Mouse (Mus musculus): ENCODE results near the gene Sfxn1.

The Sfxn1 gene

DNA sequence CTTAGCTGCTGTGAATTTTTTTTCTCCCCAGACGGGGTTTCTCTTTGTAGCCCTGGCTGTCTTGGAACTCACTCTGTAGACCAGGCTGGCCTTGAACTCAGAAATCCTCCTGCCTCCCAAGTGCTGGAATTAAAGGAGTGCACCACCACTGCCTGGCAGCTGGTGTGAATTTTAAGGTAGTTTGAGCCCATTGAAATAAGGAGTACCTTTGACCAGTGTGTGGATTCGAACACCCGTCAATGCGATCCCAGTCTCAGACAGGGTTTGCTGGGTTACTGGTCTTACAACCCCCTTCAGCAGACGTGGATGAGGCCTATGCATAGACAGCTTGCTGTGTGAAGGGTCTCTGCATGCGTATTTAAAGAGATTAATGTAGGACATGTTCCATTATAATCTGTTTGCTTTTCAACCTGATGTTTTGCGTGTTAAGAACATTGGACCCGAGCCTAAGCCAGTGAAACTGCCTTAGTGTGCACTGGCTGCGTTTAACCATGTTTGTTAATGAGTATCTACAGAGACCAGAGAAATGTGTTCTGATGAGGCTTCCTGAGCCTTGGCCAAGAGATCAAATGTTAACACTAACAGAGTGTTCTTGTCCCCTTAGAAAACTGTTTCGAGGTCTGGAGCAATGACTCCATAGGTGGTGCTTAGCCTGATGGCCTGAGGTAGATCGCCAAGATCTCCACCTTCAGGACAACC lies 5.2 kb downstream of the Sfxn1 start:
- in situ Hi-C loops (cut with MboI; ENCODE audit: unreplicated experiment in 2 of 2): no loop called here

DNA sequence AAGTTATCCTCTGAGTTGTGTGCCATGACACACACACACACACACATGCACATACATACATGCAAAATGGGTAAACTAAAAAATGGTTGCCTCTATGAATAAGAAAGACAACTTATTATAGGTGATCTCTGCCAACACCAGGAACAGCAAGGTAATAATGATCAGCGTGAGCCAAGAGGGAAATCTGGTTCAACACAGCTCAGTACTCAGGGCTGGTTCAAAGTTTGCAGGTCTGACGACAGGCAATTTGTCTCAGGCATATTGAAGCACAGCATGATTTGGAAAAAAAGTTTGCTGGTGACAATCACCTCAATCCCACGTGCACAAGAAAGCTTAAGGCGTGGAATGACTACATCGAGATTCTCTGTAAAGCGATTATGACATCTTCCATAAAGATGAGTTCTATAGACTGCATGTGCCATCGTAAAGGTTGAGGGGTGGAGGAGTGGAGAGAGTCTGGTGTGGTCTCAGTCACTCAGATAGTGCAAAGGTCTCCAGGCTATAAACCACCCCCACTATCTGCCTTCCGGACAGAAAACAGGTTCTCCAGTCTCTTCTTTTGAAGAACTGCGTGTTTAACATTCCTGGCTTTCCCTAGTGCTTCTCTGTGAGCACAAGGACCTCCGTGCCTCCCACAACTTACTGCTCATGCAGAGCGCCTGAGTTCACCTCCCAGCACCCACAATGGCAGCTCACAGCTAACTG lies 6.0 kb downstream of the Sfxn1 start:
- in situ Hi-C loops (cut with MboI; ENCODE audit: unreplicated experiment in 2 of 2): no loop called here

DNA sequence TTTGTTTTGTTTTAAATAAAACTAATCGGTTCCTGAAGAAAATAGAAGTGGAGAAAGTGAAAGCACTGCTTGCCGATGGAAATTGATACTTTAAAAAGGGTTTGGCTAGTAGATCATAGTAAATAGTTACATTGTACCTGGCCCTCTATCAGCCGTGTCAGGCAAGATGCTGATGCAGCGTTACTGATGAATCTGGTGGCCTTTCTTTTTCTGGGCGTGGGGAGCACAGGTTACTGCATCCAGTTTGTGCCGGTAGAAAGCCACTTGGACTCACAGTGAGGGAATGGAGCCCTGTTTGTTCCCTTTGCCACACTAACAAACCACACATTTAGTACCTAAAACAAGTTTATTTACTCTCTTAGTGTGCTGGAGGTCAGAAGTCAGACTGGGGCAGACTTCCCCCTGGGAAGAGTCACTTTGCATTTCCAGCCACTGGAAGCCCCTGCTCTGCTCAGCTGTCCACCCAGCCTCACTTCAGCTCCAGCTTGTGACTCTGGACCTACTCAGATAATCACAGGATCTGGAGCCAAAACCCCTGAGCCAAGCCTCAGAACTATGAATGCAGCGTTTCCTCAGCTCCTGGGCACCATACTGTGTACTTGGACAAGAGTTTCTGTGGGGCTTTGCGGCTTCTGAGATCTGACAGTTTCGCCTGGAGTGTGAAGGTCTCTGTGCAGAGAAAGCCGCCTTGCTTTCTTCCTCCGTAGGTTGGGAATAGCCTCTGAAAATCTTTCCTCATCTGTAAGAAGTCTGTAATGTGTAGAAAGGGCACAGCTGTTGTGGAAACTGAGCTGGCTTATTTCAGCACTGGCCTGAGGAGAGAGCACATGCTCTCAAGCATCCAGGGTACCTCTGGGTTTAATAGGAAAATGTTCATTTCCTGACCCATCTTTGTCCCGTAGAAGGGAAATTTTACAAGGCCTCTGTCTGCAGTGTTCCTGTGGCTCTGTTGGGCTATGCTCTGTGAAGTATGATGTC lies 8.4 kb downstream of the Sfxn1 start:
- in situ Hi-C loops (cut with MboI; ENCODE audit: unreplicated experiment in 2 of 2): no loop called here

DNA sequence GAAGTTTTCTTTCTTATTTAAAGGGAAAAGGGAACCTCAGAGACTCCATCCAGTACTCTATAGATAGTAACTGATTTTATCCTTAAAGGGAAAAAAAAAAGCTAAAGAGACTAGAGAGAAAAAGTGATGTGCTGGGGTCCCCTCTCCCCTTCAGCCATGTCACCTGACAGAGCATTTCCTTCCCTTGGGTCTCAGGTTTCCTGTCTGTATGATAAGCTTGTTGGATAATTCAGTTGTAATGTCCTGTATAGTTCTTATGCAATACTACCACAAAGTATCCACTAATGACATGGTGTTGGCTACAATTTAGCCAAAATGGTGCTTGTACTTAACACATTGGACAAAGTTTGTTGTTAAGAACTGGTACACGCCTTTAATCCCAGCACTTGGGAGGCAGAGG lies 9.1 kb downstream of the Sfxn1 start:
- in situ Hi-C loops (cut with MboI; ENCODE audit: unreplicated experiment in 2 of 2): no loop called here

DNA sequence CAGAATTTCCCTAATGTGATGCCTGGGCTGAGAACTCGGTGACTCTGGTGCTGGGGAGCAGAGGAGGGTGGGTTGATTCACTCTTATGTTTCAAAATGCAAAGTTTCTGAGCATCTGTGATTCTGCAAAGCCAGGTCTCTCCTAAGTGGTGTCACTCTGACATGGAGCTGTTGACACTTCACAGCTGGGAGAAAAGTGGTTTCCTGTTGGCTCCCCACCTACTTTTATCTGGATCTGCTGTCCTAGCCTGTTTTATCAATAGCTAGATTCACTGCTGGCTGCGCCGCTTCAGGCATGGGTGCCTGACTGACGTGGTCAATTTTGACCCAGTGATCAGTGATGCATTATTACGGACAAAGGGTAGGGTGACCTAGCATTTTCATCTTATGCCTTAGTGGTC lies 11.3 kb downstream of the Sfxn1 start:
- in situ Hi-C loops (cut with MboI; ENCODE audit: unreplicated experiment in 2 of 2): no loop called here

DNA sequence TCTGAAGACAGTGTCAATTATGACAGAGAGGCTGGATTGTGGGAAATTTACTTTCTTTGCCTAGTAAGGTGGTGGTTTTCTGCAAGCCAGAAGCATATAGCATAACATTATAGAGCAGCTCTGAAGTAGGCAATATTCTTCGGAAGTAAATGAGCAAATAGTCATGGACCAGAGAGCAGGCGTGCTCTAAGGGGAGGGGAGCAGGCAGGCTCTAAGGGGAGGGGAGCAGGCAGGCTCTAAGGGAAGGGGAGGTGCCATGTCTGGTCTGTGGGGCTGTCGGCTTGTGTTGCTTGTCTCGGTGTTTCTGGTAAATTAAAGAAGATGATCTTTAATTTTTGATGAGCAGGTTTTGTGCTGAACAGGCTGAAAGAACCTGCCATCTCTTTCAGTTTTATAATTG lies 12.5 kb downstream of the Sfxn1 start:
- in situ Hi-C loops (cut with MboI; ENCODE audit: unreplicated experiment in 2 of 2): no loop called here

DNA sequence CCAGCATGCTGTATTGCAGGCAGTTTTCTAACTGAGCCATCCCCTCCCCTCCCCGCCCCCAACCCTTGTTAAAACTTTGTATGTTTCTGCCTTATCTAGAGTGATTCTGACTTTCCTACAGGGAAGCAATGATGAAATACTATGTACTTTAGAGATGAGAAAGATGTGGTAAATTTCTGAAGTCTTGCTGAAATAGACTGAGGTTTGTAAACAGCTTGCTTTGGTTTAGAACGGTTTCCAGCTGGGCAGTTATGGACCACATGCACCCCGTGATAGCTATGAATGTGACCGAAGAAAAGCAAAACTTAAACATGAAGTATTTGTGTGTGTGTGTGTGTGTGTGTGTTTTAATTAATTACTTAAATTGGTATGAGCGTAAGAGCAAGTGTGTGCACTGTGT lies 13.2 kb downstream of the Sfxn1 start:
- in situ Hi-C loops (cut with MboI; ENCODE audit: unreplicated experiment in 2 of 2): no loop called here

DNA sequence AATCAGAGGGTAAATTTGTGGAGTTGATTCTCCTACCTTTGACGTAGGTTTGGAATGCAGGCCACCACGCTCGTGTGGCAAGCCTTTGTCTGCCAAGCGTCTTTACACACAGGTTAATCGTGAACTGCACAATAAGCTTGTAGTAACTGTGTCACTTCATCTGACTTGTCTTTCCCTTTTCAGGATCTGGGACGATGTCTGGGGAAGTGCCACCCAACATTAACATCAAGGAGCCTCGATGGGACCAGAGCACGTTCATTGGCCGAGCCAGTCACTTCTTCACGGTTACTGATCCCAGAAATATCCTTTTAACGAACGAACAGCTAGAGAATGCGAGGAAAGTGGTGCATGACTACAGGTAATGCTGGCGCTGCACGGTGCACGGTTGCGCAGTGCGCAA lies 13.6 kb downstream of the Sfxn1 start:
- in situ Hi-C loops (cut with MboI; ENCODE audit: unreplicated experiment in 2 of 2): no loop called here

DNA sequence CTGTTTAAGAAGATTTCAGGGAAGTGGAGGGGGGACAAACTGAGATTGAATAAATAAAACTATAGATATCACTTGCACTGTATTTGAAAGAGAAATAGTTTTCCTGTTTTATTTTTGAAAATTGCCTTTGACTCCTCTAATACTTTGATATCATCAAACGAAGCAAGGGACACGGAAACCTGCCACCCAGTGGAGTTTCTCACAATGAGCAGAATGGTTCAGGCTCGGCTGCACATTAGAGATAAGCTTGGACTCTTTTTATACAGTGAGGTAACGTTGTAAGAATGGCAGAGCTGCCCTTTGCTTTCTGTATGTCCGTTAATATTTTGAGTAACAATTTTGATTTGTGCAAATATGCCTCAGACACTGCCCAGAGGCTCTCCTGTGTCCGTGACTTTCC lies 20.1 kb downstream of the Sfxn1 start:
- in situ Hi-C loops (cut with MboI; ENCODE audit: unreplicated experiment in 2 of 2): no loop called here

DNA sequence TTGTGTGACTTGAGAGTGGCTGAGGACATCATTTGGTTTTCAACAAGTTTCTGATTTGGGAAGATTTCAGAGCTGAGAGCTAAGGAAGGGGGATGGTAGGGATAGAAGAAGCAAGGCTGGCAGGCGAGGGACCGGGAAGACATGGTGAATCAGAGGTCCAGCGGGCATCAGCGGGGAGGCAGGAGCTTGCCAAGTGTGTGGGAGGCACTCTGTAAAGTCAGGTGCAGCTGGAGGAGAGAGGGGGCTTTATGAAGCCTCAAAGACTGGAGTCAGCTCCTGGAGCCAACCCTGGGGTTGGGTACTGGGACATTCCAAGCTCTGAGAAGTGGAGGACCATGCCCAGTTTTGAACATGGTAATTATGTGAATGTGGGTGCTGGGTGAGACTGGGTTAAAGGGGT lies 22.7 kb downstream of the Sfxn1 start:
- in situ Hi-C loops (cut with MboI; ENCODE audit: unreplicated experiment in 2 of 2): no loop called here

DNA sequence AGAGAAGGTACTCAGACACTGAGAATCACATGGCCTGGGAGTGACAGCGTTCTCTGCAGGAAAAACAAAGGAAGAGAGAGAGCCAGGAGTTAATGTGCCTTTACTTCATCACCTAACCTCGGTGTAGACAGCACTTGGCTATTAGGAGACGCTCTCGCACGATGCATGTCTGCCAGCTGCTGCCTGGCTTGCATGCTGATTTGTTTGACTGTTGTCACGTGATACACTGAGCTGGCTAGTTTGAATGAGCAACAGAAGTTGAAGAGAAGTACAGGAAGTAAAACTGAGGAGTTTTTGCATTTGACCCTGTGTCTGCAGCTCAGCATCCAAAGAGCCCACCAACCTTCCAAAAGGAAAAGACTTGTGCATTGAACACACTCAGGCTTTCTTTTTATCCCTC lies 23.3 kb downstream of the Sfxn1 start:
- in situ Hi-C loops (cut with MboI; ENCODE audit: unreplicated experiment in 2 of 2): no loop called here

DNA sequence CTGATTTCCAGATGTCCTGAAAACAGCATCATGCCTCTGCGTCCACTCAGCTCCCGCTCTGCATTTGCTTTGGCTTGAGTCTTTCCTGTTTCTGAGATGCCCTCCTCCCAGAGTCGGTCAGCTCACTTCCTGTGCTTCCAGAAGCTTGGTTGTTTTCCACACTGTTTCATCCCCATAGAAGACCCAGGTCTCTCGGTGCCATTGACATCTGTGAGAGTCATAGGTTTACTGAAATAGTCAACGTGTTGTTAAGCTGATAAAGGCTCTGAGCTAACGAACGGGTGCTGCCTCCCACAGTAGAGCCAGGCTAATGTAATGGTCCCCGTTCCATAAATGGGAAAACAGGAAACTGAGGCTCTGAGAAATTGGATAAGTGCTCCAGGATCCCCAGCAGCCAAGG lies 24.1 kb downstream of the Sfxn1 start:
- in situ Hi-C loops (cut with MboI; ENCODE audit: unreplicated experiment in 2 of 2): no loop called here

DNA sequence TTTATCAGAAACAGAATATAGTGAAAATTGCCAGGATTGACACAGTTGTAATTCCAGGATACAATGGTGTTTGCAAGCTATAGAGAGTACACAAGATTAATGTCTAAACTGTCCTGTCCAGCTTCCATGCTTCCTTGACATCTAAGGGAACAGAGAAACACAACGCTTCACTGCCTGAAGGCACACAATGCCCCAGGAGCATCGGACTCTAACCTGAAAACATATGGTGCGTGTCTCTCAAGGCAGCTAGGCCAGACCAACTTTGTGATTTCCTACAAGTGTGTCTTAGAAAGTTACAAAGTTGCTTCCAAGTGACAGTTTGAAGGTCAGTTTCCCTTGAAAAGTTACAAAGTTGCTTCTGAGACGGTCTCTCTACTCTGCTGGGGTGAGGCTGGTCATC lies 25.6 kb downstream of the Sfxn1 start:
- in situ Hi-C loops (cut with MboI; ENCODE audit: unreplicated experiment in 2 of 2): no loop called here

DNA sequence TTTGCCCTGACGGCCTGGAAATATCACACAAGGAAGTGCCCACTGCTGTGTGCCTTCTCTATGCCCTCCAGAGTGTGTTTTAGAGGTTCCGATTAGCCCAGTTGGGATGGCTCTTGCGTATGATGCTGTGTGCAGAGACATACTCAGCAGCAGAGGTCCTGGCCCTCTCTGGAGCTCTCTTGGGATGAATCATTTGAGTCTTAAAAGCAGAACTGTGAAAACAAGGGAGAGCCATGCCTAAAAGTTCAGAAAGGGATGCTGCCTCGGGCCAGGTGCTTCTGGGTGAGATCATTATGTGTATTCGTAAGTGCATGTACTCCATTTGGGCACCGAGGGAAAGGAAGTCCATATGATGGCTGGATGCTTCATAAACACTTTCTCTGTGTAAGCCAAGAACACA lies 26.1 kb downstream of the Sfxn1 start:
- in situ Hi-C loops (cut with MboI; ENCODE audit: unreplicated experiment in 2 of 2): no loop called here

DNA sequence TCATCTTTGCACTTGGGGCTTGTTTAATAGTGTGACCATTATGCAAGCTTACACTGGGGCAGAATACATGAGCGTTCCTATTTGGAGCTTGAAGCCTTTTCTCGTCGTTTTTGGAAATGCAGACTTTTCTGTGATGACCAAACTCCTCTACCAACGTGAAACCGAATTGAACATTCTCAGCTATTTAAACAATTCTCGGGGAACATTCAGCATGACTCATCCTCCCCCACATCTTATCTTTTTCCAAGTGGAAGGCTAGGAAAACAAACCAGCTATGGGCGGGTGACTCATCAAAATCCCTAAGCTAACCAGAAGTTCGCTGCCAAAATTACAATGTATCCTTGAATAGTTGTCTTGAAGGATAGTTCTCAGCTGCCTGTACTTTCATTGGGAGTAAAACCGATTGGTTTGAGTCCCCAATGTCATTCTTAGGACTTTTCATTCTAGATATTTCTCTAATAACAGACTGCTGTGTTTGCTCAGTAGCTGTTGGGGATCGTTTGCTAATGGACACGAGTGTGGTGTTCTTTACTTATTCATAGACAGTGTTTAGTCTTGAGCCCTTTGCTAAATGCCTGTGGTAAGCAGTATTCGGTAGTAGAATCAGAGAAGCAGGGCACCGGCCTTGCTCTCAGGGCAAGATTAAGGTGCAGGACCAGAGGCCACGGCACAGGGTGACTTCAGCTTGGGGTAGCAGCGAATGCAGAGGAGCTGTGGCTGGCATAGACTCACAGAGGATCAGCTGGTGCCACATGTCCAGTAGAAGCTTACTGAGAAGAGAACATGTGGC lies 29.6 kb downstream of the Sfxn1 start:
- in situ Hi-C loops (cut with MboI; ENCODE audit: unreplicated experiment in 2 of 2): loop anchor here in 1 of 2 experiments (10.0 kb wide), 1 partner anchor 434 kb away; no protein-coding TSS in a partner anchor

DNA sequence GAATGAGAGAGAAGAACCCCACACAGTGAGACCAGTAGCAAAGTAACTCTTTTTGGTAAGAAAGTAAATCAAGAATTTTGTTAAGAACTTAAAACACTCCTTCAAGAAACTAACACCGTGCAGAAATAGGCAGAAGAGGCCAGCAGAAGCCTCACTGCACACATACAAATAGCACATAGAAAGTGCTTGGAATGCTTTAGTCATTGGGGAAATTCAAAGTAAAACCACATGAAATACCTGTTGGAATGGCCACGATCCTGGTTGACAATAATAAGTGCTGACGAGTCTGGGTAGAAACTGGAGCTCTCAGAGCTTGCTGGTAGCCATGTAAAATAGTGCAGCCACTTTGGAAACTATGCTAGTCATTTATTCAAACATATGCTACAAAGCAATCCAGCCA lies 30.4 kb downstream of the Sfxn1 start:
- in situ Hi-C loops (cut with MboI; ENCODE audit: unreplicated experiment in 2 of 2): loop anchor here in 1 of 2 experiments (10.0 kb wide), 1 partner anchor 433 kb away; no protein-coding TSS in a partner anchor

DNA sequence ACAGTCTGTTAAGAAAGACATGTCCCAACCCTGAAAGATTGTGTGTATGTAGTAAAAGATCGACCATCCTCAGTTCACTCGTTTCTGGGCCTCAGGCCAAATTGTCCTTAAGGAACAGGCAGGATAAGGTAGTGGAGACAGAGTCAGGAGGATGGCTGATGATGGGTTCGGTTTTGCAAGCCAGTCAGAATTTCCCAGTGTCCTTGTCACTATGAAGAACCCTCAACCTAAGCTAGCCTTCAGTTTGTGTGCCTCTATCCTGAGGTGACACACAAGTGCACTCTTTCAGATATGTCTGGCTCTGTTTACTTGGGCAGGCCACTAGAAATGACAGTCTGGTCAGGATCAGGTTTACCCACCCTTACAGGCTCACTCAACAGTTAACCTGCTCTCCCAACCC lies 31.6 kb downstream of the Sfxn1 start:
- in situ Hi-C loops (cut with MboI; ENCODE audit: unreplicated experiment in 2 of 2): loop anchor here in 1 of 2 experiments (10.0 kb wide), 1 partner anchor 432 kb away; no protein-coding TSS in a partner anchor

DNA sequence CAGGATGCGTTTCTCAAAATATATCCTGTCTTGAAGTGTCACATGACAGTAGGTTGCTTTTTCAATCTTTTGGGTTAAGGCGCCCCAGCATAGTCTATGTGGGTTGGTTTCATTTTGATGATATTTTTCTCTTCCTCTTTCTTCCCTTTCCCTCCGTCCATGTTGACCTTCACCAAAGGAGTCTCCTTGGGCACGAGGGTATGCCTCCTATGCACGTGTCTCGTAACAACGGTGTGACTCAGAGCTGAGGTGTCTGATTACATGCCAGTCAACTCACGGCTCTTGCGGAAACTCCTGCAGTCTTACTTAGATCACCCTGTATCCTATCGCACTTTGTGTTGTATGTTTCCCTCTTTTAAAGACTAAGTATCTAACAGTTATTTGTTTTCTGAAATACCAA lies 32.2 kb downstream of the Sfxn1 start:
- in situ Hi-C loops (cut with MboI; ENCODE audit: unreplicated experiment in 2 of 2): loop anchor here in 1 of 2 experiments (10.0 kb wide), 1 partner anchor 431 kb away; no protein-coding TSS in a partner anchor

DNA sequence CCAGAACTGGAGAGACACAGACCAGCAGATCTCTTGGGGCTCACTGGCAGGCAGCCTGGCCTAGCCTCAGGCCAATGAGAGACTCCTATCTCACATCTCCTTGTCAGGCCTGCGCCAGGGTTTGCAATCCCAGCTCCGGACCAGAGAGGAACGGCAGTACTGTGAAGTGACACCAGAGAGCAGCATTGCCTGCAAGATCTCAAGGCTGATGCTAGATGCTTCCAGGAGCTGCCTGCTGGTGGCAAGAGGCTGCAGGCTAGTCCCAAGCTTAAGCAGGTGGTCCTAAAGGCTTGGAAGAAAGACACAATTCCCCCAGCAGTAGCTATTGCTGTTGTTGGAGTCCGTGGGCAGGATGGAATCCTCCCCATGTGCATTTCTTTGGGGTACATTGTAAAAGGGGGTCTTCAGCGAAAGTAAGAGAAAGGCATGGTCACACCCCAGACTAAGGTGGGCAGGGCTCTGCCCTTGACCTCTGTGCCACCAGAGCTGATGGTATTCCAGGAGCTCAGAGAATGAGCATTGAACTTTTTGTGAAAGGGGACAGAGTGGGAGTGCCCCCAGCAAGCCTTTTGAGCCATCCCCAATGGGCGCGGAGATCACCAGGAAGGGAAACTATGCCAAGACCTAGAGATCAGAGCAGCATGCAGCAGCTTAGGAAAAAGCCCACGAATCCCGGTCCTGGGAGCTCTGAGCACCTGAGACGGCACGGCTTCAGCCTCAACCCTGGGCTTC lies 42.3 kb downstream of the Sfxn1 start:
- in situ Hi-C loops (cut with MboI; ENCODE audit: unreplicated experiment in 2 of 2): loop anchor here (5.0 to 10.0 kb wide), 5 partner anchors 128 to 511 kb away; partner anchors contain the start of gene Faf2 (in 1 of the 2)

Measured in v-Abl transformed pro-B cells (cell line).